Mouse (Mus musculus): ENCODE data around the gene Fkbp8.

GRCm38 (mm10) chr8:70538633-70539076, 11.1 kb downstream of the Fkbp8 start:
- TF ChIP-seq CTCF (IDR thresholded peaks at IDR 0.05; ENCODE audit: control insufficient read depth, insufficient read depth, insufficient read length) (no peak), USF1 (IDR thresholded peaks at IDR 0.05; ENCODE audit: low read depth) (no peak)
